Mouse (Mus musculus): ENCODE results near the gene Gm9970. TPM values are rescaled to one million over a fixed set of nuclear protein-coding genes. Genes with fewer than 3 reads are reported as not detected.

Gene Gm9970
- not detected for total RNA-seq (2021)

DNA sequence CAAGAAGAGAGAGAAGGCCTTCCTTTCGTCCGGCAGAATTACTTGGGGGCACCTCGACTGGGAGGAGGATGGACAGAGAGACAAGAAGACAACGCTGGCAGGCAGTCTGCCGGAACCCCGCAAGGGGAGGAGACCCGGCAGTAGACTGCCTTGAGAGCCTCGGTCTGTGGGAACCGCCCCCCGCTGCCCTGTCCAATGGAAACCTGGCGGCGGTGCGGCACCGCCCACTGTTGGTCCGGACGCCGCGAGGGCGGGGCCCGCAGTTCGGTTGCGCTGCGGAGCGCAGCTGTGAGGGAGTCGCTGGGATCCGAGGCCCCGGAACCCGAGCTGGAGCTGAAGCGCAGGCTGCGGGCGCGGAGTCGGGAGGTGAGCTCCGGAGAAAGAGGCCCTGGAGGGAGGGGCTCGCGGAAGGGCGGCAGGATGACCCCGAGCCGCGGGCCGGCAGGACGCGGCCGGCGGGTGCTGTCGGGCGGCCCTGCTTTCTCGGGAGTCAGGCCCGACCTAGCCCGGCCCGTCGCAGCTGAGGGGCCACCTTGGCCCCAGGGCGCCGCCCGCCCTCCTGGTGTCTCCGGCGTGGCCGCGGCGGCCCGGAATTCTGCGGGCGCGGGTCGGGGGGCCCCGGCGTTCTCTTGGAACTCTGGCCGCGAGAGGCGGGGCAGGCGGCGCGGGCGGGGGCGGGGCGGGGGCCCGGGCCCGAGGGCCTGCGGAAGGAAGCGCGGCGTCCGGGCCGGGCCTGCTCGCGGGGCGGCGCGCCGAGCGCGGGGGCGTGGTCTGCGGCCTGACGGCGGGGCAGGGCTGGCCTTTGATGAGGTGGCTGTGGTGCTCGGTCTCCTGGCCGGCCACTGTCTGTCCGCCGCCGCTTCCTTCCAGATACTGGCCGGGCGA, at the start of gene Gm9970, which contains the start of gene Nrbp1:
TSS of gene Gm9970 (minus strand) at position 596 of the 885 bp plus-strand sequence.
TSS of gene Nrbp1 (plus strand) at position 228 of the 885 bp plus-strand sequence.
- peak; percentile 97 for DNase-seq

DNA sequence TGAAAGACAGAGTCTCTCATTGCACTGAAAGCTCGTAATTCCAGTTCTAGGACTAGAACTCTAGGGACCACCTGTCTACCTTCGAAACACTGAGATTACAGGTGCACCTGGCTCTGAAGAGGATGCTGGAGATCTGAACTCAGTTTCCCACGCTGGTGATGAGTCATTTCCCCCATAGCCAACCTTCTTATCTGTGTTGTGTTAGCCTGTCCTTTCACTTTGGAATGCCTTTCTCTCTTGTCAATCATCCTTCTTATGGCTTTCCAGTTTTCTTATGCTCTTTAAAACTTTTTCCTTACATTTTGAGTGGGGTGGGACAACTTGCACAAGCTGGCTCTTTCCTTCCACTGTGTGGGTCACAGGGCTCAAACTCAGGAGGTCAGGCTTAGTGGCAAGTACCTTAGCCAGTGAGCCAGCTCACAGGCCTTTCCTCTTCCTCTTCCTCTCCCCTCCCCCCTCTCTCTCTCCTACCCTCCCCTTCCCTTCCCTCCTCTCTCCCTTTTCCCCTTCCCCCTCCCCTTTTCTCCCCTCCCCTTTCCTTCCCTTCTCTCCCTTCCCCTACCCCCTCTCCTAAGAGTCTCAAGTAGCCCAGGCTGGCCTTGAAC, 48.7 kb upstream of the Gm9970 start:
- DNase-seq, result no peak

DNA sequence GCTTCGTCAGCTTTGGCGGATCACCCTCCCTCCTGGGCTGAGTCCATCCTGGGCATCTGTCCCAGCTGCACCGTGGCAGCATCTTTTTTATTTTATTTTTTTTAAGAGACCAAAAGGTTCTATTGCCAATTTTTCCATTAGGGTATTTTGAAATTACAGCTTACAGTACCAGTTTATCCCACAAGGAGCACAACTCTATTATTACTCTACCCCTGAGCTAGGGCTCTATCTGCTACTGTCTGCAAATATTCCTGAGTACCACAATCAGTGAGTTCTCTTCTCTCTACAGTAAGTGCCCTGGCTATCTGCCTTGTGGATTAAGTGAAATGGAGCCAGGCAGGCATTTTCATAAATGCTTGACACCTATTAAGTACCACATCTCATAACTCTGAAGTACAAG, 47.6 kb upstream of the Gm9970 start:
- no peak for DNase-seq

- DNase-seq, result no peak
Measured at GRCm38 (mm10) chr5:31288225-31288624, 47.2 kb upstream of the Gm9970 start.

DNA sequence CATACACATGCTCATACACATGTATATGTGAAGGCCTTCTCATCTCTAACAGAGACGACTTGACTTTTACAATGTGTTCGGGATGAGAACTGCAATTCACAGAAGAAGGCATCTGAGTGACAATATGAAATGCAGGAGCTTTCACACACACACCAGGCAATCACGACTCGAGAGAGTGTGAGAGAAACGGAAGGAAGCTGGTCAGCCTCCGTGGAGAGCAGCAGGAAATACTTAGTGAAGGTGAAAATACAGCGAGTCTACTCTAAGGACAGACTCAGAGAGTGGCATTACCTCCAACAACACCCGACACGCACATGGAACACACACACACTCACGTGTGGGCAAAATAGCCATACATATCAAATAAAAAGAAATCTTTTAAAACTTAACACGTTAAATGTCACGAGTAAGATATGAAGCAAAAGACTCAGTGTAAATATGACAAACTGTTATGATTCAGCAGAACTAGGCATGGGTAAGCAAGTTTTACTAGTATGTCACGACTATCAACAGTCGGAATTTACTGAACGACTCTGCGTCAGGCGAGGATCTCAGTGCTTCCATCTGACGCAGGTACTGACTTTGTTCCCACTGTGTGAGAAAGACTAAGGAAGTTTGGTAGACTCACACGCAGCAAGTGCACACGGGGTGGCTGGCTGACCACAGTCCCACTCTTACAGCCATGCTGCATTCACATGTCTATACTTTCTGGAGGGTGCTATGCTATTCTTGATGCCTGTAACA, 38.4 kb upstream of the Gm9970 start:
- no peak for DNase-seq

- no peak for DNase-seq
Measured at GRCm38 (mm10) chr5:31273018-31273417, 32.0 kb upstream of the Gm9970 start.

DNA sequence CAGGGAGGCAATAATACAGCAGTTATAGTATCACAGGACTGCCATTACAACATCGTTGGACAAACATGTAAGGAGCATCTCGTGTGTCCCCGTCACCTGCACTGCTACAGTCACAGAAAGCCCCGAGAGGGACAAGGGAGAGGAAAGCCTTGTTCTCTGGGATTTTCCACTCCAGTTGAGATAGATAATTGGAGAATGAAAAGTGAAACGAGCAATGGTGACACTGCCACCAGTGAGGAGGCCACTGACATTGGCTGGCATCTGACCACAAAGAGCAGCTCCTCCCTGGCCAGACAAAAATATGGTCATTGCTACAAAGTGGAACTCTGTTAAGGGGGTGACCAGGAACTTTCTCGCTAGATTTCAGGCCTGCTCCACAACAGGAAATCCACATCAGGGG, 26.7 kb upstream of the Gm9970 start:
- DNase-seq, result no peak

DNA sequence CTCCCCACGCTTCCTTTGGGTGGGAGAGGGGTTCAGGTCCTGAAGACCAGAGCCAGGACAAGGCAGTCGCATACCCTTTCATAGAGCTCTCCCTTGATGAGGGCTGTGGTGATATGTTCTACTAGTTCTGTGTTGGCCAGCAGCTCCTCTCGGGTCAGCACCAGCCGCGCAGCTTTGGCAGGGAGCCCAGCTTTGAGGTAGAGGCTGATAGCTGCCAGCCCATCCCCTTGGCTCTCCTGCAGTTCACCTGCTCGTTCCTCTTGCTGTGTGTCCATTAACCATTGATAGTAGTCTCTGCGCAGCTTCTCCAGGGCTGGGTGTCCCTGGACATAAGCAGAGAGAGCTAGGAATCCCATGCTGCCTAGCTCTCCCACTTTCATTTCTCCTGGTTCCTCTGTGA, 25.1 kb upstream of the Gm9970 start:
- DNase-seq, result peak; percentile 50

GRCm38 (mm10) chr5:31257616-31258015, 16.6 kb upstream of the Gm9970 start:
- DNase-seq, result no peak

GRCm38 (mm10) chr5:31255971-31256370, 14.9 kb upstream of the Gm9970 start:
- no peak for DNase-seq

- no peak for DNase-seq
Measured at GRCm38 (mm10) chr5:31255381-31255780, 14.3 kb upstream of the Gm9970 start.

DNA sequence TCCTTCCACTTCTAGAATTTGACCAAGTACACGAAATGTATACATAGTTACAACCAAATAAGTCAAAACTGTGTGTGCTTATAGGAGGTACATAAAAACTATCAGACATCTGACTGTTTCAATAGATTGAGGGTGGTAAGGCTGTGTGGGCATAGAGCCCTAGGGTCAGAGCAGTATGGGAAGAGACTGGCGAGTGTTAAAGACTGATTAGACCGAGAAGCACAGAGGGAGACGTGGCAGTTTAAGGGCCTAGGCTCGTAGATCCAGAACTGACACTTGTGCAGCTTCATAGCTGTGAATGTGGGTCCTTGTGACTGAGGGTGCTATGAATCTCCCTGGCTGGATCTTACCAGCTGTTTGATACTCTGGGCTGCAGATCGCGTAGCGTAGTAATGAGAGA, 13.9 kb upstream of the Gm9970 start:
- DNase-seq, result no peak

DNA sequence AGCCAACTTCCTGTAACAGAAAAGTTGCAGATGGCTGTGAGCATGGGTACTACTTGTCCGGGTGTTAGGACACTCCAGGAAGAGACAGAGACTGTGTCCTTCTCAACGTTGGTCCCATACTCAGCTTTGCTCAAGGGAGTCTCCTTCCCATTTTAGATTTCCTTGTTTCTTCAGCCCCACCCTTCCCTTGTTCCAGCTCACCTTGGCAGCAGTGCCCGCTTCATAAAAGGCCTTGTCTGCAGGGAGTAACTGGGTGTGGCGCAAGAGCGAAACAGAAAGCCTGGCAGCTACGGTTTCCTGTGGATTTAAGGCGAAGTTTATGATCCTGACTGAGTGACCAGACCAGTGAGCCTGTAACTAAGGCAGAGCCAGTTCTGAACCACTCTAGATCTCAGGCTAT, 13.4 kb upstream of the Gm9970 start:
- peak; percentile 27 for DNase-seq

GRCm38 (mm10) chr5:31253806-31254205, 12.8 kb upstream of the Gm9970 start:
- DNase-seq, result no peak

DNA sequence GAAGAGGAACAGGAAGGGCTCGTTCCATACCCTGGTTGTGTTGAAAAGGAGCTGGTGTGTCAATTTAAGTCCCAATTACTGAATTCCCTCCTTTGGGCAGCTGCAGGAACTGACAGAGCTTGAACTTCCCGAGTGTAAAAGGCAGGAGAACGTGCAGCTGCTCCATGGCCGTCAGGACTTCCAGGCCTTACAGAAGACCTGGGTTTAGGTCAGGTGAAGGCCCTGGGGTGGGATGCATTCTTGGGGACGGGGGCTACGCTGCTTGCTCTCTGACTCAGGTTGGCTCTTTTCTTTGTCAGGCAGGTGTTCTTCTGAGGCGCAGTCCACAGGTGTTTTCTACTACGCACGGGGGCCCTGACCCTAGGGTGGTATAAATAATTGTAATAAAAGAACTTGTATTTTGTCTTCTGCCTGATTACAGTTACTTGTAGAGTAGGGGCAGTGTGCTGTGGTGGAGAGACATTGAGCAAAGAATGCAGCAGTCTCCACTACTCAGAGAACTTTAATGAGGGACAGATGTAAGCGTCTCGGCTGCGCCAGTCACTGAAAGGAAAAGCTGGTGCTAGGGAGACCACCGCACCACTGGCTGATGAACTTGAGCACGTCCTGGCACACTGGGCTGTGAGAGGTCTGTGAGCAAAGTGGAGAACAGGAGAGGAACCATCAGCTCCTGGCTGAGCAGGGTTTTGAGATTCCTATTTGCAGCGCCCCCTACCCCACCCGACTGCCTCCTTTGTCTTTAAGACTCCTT, 11.9 kb upstream of the Gm9970 start:
- DNase-seq, result no peak

GRCm38 (mm10) chr5:31252151-31252550, 11.1 kb upstream of the Gm9970 start:
- DNase-seq, result no peak

DNA sequence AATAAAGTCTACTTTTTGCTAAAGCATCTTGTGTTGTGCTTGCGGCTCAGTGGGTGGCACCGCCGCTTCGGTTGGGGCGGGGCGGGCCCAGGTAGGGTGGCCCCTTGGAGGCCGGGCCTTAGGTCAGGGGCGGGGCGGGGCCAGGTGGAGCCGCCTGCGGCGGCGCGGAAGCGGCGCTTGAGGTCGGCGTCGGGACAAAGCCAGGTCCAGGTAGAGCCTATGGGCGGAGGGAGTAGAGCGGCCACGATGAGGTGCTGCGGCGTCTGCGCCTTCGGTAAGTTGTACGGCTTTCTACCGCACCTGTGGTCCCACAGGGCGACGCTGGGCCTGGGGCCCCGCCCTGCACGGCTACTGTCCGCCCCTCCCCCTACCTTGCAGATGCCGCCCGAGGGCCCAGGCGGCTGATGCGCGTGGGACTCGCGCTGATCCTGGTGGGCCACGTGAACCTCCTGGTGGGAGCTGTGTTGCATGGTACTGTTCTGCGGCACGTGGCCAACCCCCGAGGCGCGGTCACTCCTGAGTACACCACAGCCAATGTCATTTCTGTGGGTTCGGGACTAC, 10.6 kb upstream of the Gm9970 start, which contains the start of gene Krtcap3:
TSS of gene Krtcap3 (plus strand) at position 151 of the 561 bp plus-strand sequence.
- DNase-seq, result peak; percentile 31

DNA sequence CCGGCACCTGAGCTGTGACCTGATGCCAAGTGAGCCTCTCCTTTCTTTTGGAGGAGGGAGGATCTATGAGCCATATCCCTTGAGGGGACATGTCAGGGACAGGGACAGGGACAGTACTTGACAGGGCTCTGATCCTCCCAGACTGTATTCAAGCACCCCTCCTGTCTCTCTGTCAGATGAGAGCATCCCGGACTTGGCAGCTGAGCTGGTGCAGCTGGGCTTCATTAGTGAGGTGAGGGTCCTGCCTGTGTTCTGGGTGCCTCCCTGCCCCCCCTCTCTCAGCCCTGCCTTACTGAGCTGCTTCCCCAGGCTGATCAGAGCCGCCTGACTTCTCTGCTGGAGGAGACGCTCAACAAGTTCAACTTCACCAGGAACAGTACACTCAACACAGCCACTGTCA, 9.7 kb upstream of the Gm9970 start:
- no peak for DNase-seq

GRCm38 (mm10) chr5:31242191-31242590, 1.2 kb upstream of the Gm9970 start:
- DNase-seq, result no peak

- DNase-seq, result no peak
Measured at GRCm38 (mm10) chr5:31241522-31242034, 546 bp upstream of the Gm9970 start.

GRCm38 (mm10) chr5:31226641-31227040, 14.4 kb downstream of the Gm9970 start:
- DNase-seq, result no peak

GRCm38 (mm10) chr5:31222696-31223095, 18.3 kb downstream of the Gm9970 start:
- DNase-seq, result no peak
